Mouse (Mus musculus) MEL (cell line): Measurements from ENCODE around the gene Dffa. TPM values are rescaled to one million over a fixed set of nuclear protein-coding genes. Genes with fewer than 3 reads are reported as not detected.

Source experiments
- DNase-seq: peaks from one replicate; pipeline ENCODE4 v3.0.0; 2011; ENCODE audit warnings: low read depth, low spot score
- H3K27ac ChIP-seq: 2 replicates; pipeline ENCODE4 v1.5.1; 2012; ENCODE audit warnings: low read depth, mild to moderate bottlenecking, control low read depth, low read length, moderate library complexity; ENCODE audit not compliant: control insufficient read depth
- H3K27me3 ChIP-seq, 2 experiments: fragments of 150-350 bp in 1 of 2; sonication (generic) in 1 of 2; 2 replicates each; pipeline ENCODE4 v1.6.1; 2012; ENCODE audit warnings: low read length in 2 of 2, mild to moderate bottlenecking in 2 of 2, improper control_type of control experiment in 1 of 2, moderate library complexity in 1 of 2; ENCODE audit not compliant: insufficient read depth in 2 of 2, control insufficient read depth in 1 of 2
- H3K36me3 ChIP-seq, 2 experiments: 2 replicates each; pipeline ENCODE4 v1.6.1; 2012 to 2014; ENCODE audit warnings: low read length in 2 of 2, improper control_type of control experiment in 1 of 2, inconsistent platforms in 1 of 2, mild to moderate bottlenecking in 1 of 2; ENCODE audit not compliant: insufficient read depth in 2 of 2, control insufficient read depth in 1 of 2
- H3K4me1 ChIP-seq, 2 experiments: fragments of 150-350 bp in 1 of 2; sonication (generic) in 1 of 2; 2 replicates each; pipeline ENCODE4 v1.6.1; 2012; ENCODE audit warnings: low read length in 2 of 2, improper control_type of control experiment in 1 of 2, mild to moderate bottlenecking in 1 of 2; ENCODE audit not compliant: insufficient read depth in 2 of 2, control insufficient read depth in 1 of 2
- H3K4me3 ChIP-seq, 2 experiments: fragments of 150-350 bp in 1 of 2; sonication (generic) in 1 of 2; 2 replicates each; pipeline ENCODE4 v1.5.1; 2012; ENCODE audit warnings: low read depth in 2 of 2, low read length in 2 of 2, mild to moderate bottlenecking in 2 of 2, moderate library complexity in 2 of 2, control low read depth in 1 of 2, improper control_type of control experiment in 1 of 2; ENCODE audit not compliant: control insufficient read depth in 1 of 2, insufficient read depth in 1 of 2
- H3K79me2 ChIP-seq: 2 replicates; pipeline ENCODE4 v1.6.1; 2012; ENCODE audit warnings: mild to moderate bottlenecking, low read length, moderate library complexity; ENCODE audit not compliant: control insufficient read depth, poor library complexity, insufficient read depth
- H3K9ac ChIP-seq: 2 replicates; pipeline ENCODE4 v1.6.1; 2012; ENCODE audit warnings: low read depth, mild to moderate bottlenecking, control low read depth, low read length, moderate library complexity; ENCODE audit not compliant: control insufficient read depth, poor library complexity, severe bottlenecking
- H3K9me3 ChIP-seq: fragments of 150-350 bp; sonication (generic); replicated peaks from 2 replicates; pipeline ENCODE4 v1.6.1; 2012; ENCODE audit warnings: mild to moderate bottlenecking, low read length, improper control_type of control experiment, moderate library complexity; ENCODE audit not compliant: insufficient read depth
- BHLHE40 ChIP-seq: IDR thresholded peaks from 2 replicates; pipeline ENCODE4 v1.6.1; 2012; ENCODE audit warnings: low read depth, mild to moderate bottlenecking, inconsistent platforms, low read length, improper control_type of control experiment, borderline replicate concordance
- CHD1 ChIP-seq: IDR thresholded peaks from 2 replicates; pipeline ENCODE4 v1.6.1; 2012; ENCODE audit warnings: low read depth, mild to moderate bottlenecking, inconsistent platforms, low read length, improper control_type of control experiment
- CHD2 ChIP-seq: IDR thresholded peaks from 2 replicates; pipeline ENCODE4 v1.6.1; 2011; ENCODE audit warnings: low read length, improper control_type of control experiment
- CTCF ChIP-seq, 3 experiments: IDR thresholded peaks in 2 of 3; conservative IDR thresholded peaks in 1 of 3; 2 replicates each; pipeline ENCODE4 v1.5.1; 2011 to 2012; ENCODE audit warnings: low read length in 3 of 3, low read depth in 2 of 3, mild to moderate bottlenecking in 2 of 3, improper control_type of control experiment in 1 of 3, inconsistent platforms in 1 of 3, mixed read lengths in 1 of 3, moderate library complexity in 1 of 3; ENCODE audit not compliant: control insufficient read depth in 1 of 3, insufficient read depth in 1 of 3, poor library complexity in 1 of 3, severe bottlenecking in 1 of 3
- E2F4 ChIP-seq: IDR thresholded peaks from 2 replicates; pipeline ENCODE4 v1.6.1; 2011; ENCODE audit warnings: low read depth, low read length, improper control_type of control experiment, borderline replicate concordance
- ELF1 ChIP-seq: IDR thresholded peaks from 2 replicates; pipeline ENCODE4 v1.6.1; 2014; ENCODE audit warnings: low read depth, mild to moderate bottlenecking, inconsistent platforms, low read length, improper control_type of control experiment, moderate library complexity
- EP300 ChIP-seq, 2 experiments: IDR thresholded peaks; 2 replicates each; pipeline ENCODE4 v1.6.1; 2011; ENCODE audit warnings: improper control_type of control experiment in 2 of 2, low read length in 2 of 2, low read depth in 1 of 2, mild to moderate bottlenecking in 1 of 2
- ETS1 ChIP-seq: IDR thresholded peaks from 2 replicates; pipeline ENCODE4 v1.6.1; 2012; ENCODE audit warnings: low read depth, mild to moderate bottlenecking, inconsistent platforms, low read length, improper control_type of control experiment, moderate library complexity
- GABPA ChIP-seq: IDR thresholded peaks from 2 replicates; pipeline ENCODE4 v1.6.1; 2012; ENCODE audit warnings: low read depth, mild to moderate bottlenecking, inconsistent platforms, low read length, improper control_type of control experiment, moderate library complexity
- GATA1 ChIP-seq: IDR thresholded peaks from 2 replicates; pipeline ENCODE4 v1.6.1; 2011; ENCODE audit warnings: low read depth, low read length, improper control_type of control experiment
- HCFC1 ChIP-seq: IDR thresholded peaks from 2 replicates; pipeline ENCODE4 v1.6.1; 2012; ENCODE audit warnings: low read depth, mild to moderate bottlenecking, inconsistent platforms, low read length, improper control_type of control experiment, moderate library complexity
- JUND ChIP-seq: IDR thresholded peaks from 2 replicates; pipeline ENCODE4 v1.6.1; 2011; ENCODE audit warnings: low read depth, mild to moderate bottlenecking, improper control_type of control experiment, low read length
- KAT2A ChIP-seq: conservative IDR thresholded peaks from 2 replicates; pipeline ENCODE4 v1.6.1; 2012; ENCODE audit warnings: low read depth, low read length, improper control_type of control experiment, inconsistent platforms
- MAFK ChIP-seq: IDR thresholded peaks from 2 replicates; pipeline ENCODE4 v1.6.1; 2011; ENCODE audit warnings: low read depth, mild to moderate bottlenecking, low read length, improper control_type of control experiment, borderline replicate concordance
- MAX ChIP-seq: IDR thresholded peaks from 2 replicates; pipeline ENCODE4 v1.6.1; 2011; ENCODE audit warnings: low read length, improper control_type of control experiment
- MAZ ChIP-seq: IDR thresholded peaks from 2 replicates; pipeline ENCODE4 v1.6.1; 2012; ENCODE audit warnings: low read depth, mild to moderate bottlenecking, inconsistent platforms, low read length, improper control_type of control experiment
- MEF2A ChIP-seq: IDR thresholded peaks from 2 replicates; pipeline ENCODE4 v1.6.1; 2014; ENCODE audit warnings: low read depth, mild to moderate bottlenecking, inconsistent platforms, low read length, improper control_type of control experiment; ENCODE audit not compliant: poor library complexity, insufficient replicate concordance, severe bottlenecking; ENCODE audit errors: extremely low read depth
- MXI1 ChIP-seq: IDR thresholded peaks from 2 replicates; pipeline ENCODE4 v1.6.1; 2011; ENCODE audit warnings: mild to moderate bottlenecking, low read depth, low read length, improper control_type of control experiment
- MYB ChIP-seq: IDR thresholded peaks from 2 replicates; pipeline ENCODE4 v1.6.1; 2011; ENCODE audit warnings: mild to moderate bottlenecking, low read depth, low read length, improper control_type of control experiment
- MYC ChIP-seq: IDR thresholded peaks from 2 replicates; pipeline ENCODE4 v1.6.1; 2011; ENCODE audit warnings: low read depth, mild to moderate bottlenecking, low read length, improper control_type of control experiment, moderate library complexity
- NELFE ChIP-seq: IDR thresholded peaks from 2 replicates; pipeline ENCODE4 v1.6.1; 2011; ENCODE audit warnings: low read depth, low read length, improper control_type of control experiment
- NRF1 ChIP-seq: IDR thresholded peaks from 2 replicates; pipeline ENCODE4 v1.6.1; 2014; ENCODE audit warnings: low read depth, mild to moderate bottlenecking, inconsistent platforms, low read length, improper control_type of control experiment, moderate library complexity; ENCODE audit not compliant: poor library complexity, insufficient read depth, severe bottlenecking
- POLR2A ChIP-seq, 2 experiments: IDR thresholded peaks; 2 replicates each; pipeline ENCODE4 v1.6.1; 2011 to 2012; ENCODE audit warnings: low read length in 2 of 2, mild to moderate bottlenecking in 2 of 2, control low read depth in 1 of 2, improper control_type of control experiment in 1 of 2, low read depth in 1 of 2, moderate library complexity in 1 of 2; ENCODE audit not compliant: control insufficient read depth in 1 of 2, insufficient read depth in 1 of 2, poor library complexity in 1 of 2
- POLR2AphosphoS2 ChIP-seq: IDR thresholded peaks from 2 replicates; pipeline ENCODE4 v1.6.1; 2011; ENCODE audit warnings: low read length, improper control_type of control experiment
- POLR2AphosphoS5 ChIP-seq: IDR thresholded peaks from 2 replicates; pipeline ENCODE4 v1.6.1; 2012; ENCODE audit warnings: low read depth, borderline replicate concordance, mild to moderate bottlenecking, inconsistent platforms, low read length, moderate library complexity, mixed read lengths
- RCOR1 ChIP-seq: IDR thresholded peaks from 2 replicates; pipeline ENCODE4 v1.6.1; 2012; ENCODE audit warnings: low read depth, mild to moderate bottlenecking, inconsistent platforms, low read length, improper control_type of control experiment
- SIN3A ChIP-seq: IDR thresholded peaks from 2 replicates; pipeline ENCODE4 v1.6.1; 2012; ENCODE audit warnings: low read length, improper control_type of control experiment, inconsistent platforms
- SMC3 ChIP-seq: IDR thresholded peaks from 2 replicates; pipeline ENCODE4 v1.6.1; 2011; ENCODE audit warnings: low read depth, low read length, improper control_type of control experiment
- TAL1 ChIP-seq: IDR thresholded peaks from 2 replicates; pipeline ENCODE4 v1.6.1; 2012; ENCODE audit warnings: mild to moderate bottlenecking, inconsistent platforms, low read length, moderate library complexity, mixed read lengths
- TCF12 ChIP-seq: IDR thresholded peaks from 2 replicates; pipeline ENCODE4 v1.6.1; 2014; ENCODE audit warnings: low read depth, mild to moderate bottlenecking, inconsistent platforms, low read length, improper control_type of control experiment, moderate library complexity
- UBTF ChIP-seq: IDR thresholded peaks from 2 replicates; pipeline ENCODE4 v1.6.1; 2012; ENCODE audit warnings: low read depth, mild to moderate bottlenecking, inconsistent platforms, low read length, improper control_type of control experiment, moderate library complexity, borderline replicate concordance; ENCODE audit not compliant: insufficient read depth
- USF1 ChIP-seq: IDR thresholded peaks from 2 replicates; pipeline ENCODE4 v1.6.1; 2014; ENCODE audit warnings: low read depth, mild to moderate bottlenecking, inconsistent platforms, low read length, improper control_type of control experiment, moderate library complexity
- USF2 ChIP-seq, 2 experiments: IDR thresholded peaks; 2 replicates each; pipeline ENCODE4 v1.6.1; 2011 to 2012; ENCODE audit warnings: improper control_type of control experiment in 2 of 2, low read length in 2 of 2, borderline replicate concordance in 1 of 2, inconsistent platforms in 1 of 2, low read depth in 1 of 2, mild to moderate bottlenecking in 1 of 2; ENCODE audit not compliant: insufficient read depth in 1 of 2
- ZC3H11A ChIP-seq: IDR thresholded peaks from 2 replicates; pipeline ENCODE4 v1.6.1; 2012; ENCODE audit warnings: low read depth, mild to moderate bottlenecking, inconsistent platforms, low read length, improper control_type of control experiment
- ZMIZ1 ChIP-seq: IDR thresholded peaks from 2 replicates; pipeline ENCODE4 v1.6.1; 2012; ENCODE audit warnings: low read depth, mild to moderate bottlenecking, inconsistent platforms, low read length, improper control_type of control experiment, moderate library complexity
- polyA plus RNA-seq, 2 experiments: library from polyadenylated mRNA; stranded (reverse) in 1 of 2; unstranded in 1 of 2; fragments of >175 nt in 1 of 2; fragments of >200 nt in 1 of 2; gene quantifications; 2 replicates each; pipeline versions ENCODE4 v1.2.1 to v1.2.4; 2012; ENCODE audit warnings: low replicate concordance in 2 of 2, low read depth in 1 of 2; ENCODE audit not compliant: insufficient read length in 2 of 2, insufficient read depth in 1 of 2, missing spikeins in 1 of 2
- total RNA-seq: library from RNA; depleted of rRNA; stranded (reverse); fragments of 300-350 nt; gene quantifications from 2 replicates; pipeline ENCODE4 v1.2.3, GENCODE M21; 2012; rRNA removed

Gene Dffa
- total RNA-seq, result 16.6 and 20.2 TPM in 2 replicates
- polyA plus RNA-seq, result 10 to 100 TPM in 1 of 2 experiments, not detected in 1; 33.0 TPM

- no peak within 1 kb of the TSS for H3K27ac ChIP-seq
- TF ChIP-seq CHD1, result no peak
- TF ChIP-seq RCOR1, result peak; percentile 86
- TF ChIP-seq CTCF (IDR thresholded peaks at IDR 0.05 in 2 of 3, conservative IDR thresholded peaks at IDR 0.05 in 1 of 3; ENCODE audit: control insufficient read depth in 1 of 3, insufficient read depth in 1 of 3, low read depth in 2 of 3, low read length in 3 of 3, poor library complexity in 1 of 3, severe bottlenecking in 1 of 3), result no peak
- TF ChIP-seq JUND, result no peak
- no peak for TF ChIP-seq MYC
- peak; percentile 97 for TF ChIP-seq SIN3A
- TF ChIP-seq MEF2A, result no peak
- no peak for TF ChIP-seq TAL1
- no peak for TF ChIP-seq NRF1
- TF ChIP-seq GABPA, result no peak
- TF ChIP-seq USF1, result peak; percentile 71
- TF ChIP-seq E2F4, result no peak
- TF ChIP-seq MAX, result peak; percentile 47
- TF ChIP-seq MAFK, result no peak
- TF ChIP-seq BHLHE40, result 0 out of 2 replicates have a peak, but pooled peaks have one; percentile 11
- TF ChIP-seq UBTF, result no peak
- peak; percentile 100 for TF ChIP-seq CHD2
- peak; percentile 95; the same call in 1 of the 2 replicates for TF ChIP-seq MAZ
- peak; percentile 82 for TF ChIP-seq MXI1
- no peak for TF ChIP-seq EP300 (IDR thresholded peaks at IDR 0.05; ENCODE audit: low read depth in 1 of 2, low read length in 2 of 2)
- TF ChIP-seq ZMIZ1, result no peak
- peak; percentile 77 for TF ChIP-seq POLR2A (IDR thresholded peaks at IDR 0.05; ENCODE audit: control insufficient read depth in 1 of 2, insufficient read depth in 1 of 2, low read depth in 1 of 2, low read length in 2 of 2, poor library complexity in 1 of 2)
- no peak for TF ChIP-seq SMC3
- TF ChIP-seq MYB, result no peak
- TF ChIP-seq ELF1, result peak; percentile 81
- peak; percentile 65; the same call in 1 of the 2 replicates for TF ChIP-seq NELFE
- TF ChIP-seq POLR2AphosphoS5, result no peak
- peak; percentile 100 for TF ChIP-seq HCFC1
- TF ChIP-seq TCF12, result 0 out of 2 replicates have a peak, but pooled peaks have one; percentile 19
- TF ChIP-seq USF2 (IDR thresholded peaks at IDR 0.05; ENCODE audit: borderline replicate concordance in 1 of 2, insufficient read depth in 1 of 2, low read depth in 1 of 2, low read length in 2 of 2), result no peak
- TF ChIP-seq POLR2AphosphoS2, result no peak
- no peak for TF ChIP-seq ETS1
- no peak for TF ChIP-seq ZC3H11A
- TF ChIP-seq KAT2A, result peak; percentile 99
- TF ChIP-seq GATA1, result peak; percentile 50; the same call in 1 of the 2 replicates
Measured at GRCm38 (mm10) chr4:149103875-149104561, at the start of gene Dffa. TSS of gene Dffa (plus strand) at chr4:149104146.

More at GRCm38 (mm10) chr4:149103875-149104561, at the start of gene Dffa:
- peaks cover 5% of the 10 kb centered on the region for H3K79me2 ChIP-seq
- H3K4me1 ChIP-seq, result peaks cover 2 to 13% of the 10 kb centered on the region in 2 experiments; a peak in 3 of 4 replicates
- no peaks in the 10 kb centered on the region for H3K9me3 ChIP-seq
- H3K36me3 ChIP-seq, result peaks cover 0 to 11% of the 10 kb centered on the region in 2 experiments; a peak in 2 of 4 replicates
- H3K4me3 ChIP-seq, result peak within 1 kb of the TSS; percentile 56 to 84
- H3K27me3 ChIP-seq, result no peaks in the 10 kb centered on the region
- peak within 1 kb of the TSS; percentile 70 for H3K9ac ChIP-seq
- peak; percentile 94 for DNase-seq
